Mouse (Mus musculus) spleen, postnatal 14 days (tissue): ENCODE results near the gene Btbd16.

ENCODE experiments used
- DNase-seq, 2 experiments: peaks; one replicate each; pipeline ENCODE4 v3.0.0; 2021 to 2022; ENCODE audit warnings: low spot score in 2 of 2

Btbd16 gene

GRCm38 (mm10) chr7:130864711-130865110, 90.8 kb downstream of the Btbd16 start:
- no peak for DNase-seq

GRCm38 (mm10) chr7:130865613-130866591, 92.0 kb downstream of the Btbd16 start, which contains the start of gene Plekha1:
Gene Plekha1, plus strand, starts transcription at chr7:130865756.
- DNase-seq: peak; percentile 78 to 83

DNA sequence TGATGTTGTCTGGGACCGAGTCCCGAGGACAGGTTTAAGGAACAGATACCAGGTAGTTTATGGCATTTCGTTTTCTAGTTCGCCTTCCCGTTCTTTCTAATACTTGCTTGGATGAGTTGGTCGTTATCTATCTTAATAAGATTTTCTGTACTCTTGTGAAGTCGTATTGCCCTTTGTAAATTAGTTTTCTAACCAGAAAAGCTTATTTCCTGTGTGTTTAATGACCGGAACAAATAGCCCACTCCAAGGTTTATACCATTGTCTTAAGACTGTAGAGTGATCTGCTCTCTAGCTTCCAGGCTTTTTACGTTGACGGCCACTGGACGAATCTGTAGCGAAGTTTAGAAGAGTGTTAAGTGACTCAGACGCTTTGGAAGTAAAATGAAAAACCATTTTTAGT, 92.8 kb downstream of the Btbd16 start:
- no peak for DNase-seq

GRCm38 (mm10) chr7:130867256-130867655, 93.4 kb downstream of the Btbd16 start:
- DNase-seq: no peak
